Mouse (Mus musculus) CH12.LX (cell line): ENCODE results near the gene Dennd1a. TPM values are rescaled to one million over a fixed set of nuclear protein-coding genes. Genes with fewer than 3 reads are reported as not detected.

Experiments
- DNase-seq: peaks from one replicate; pipeline ENCODE4 v3.0.0-alpha.2; 2013; ENCODE audit errors: extremely low read depth
- H3K27ac ChIP-seq: 2 replicates; pipeline ENCODE4 v1.5.1; 2012; ENCODE audit warnings: low read depth, mild to moderate bottlenecking, control low read depth, moderate library complexity; ENCODE audit not compliant: insufficient read depth
- H3K27me3 ChIP-seq: replicated peaks from 2 replicates; pipeline ENCODE3; 2012; ENCODE audit warnings: inconsistent platforms
- H3K36me3 ChIP-seq, 2 experiments: replicated peaks in 1 of 2; 2 replicates each; pipeline versions ENCODE3 to v1.6.1; 2012; ENCODE audit warnings: inconsistent platforms in 1 of 2, low read length in 1 of 2, mild to moderate bottlenecking in 1 of 2, mixed read lengths in 1 of 2, moderate library complexity in 1 of 2; ENCODE audit not compliant: control insufficient read depth in 1 of 2, insufficient read depth in 1 of 2
- H3K4me1 ChIP-seq, 2 experiments: 2 replicates each; pipeline ENCODE4 v1.6.1; 2012; ENCODE audit warnings: inconsistent platforms in 1 of 2, moderate library complexity in 1 of 2; ENCODE audit not compliant: insufficient read depth in 2 of 2, control insufficient read depth in 1 of 2
- H3K4me2 ChIP-seq: 2 replicates; pipeline ENCODE4 v1.6.1; 2012; ENCODE audit warnings: low read depth, mild to moderate bottlenecking, control low read depth; ENCODE audit not compliant: poor library complexity, insufficient read depth, severe bottlenecking
- H3K4me3 ChIP-seq, 3 experiments: fragments of 150-350 bp in 1 of 3; sonication (generic) in 1 of 3; replicated peaks in 1 of 3; 2 replicates each; pipeline versions ENCODE3 to v1.5.1; 2011 to 2012; ENCODE audit warnings: low read depth in 2 of 3, low read length in 2 of 3, mild to moderate bottlenecking in 2 of 3, moderate library complexity in 2 of 3, control low read depth in 1 of 3, improper control_type of control experiment in 1 of 3, inconsistent platforms in 1 of 3, mixed read lengths in 1 of 3; ENCODE audit not compliant: poor library complexity in 1 of 3
- H3K79me2 ChIP-seq: replicated peaks from 2 replicates; pipeline ENCODE4 v1.6.1; 2012; ENCODE audit warnings: mild to moderate bottlenecking, moderate library complexity; ENCODE audit not compliant: control insufficient read depth, poor library complexity, insufficient read depth, severe bottlenecking; ENCODE audit errors: extremely low read depth
- H3K9ac ChIP-seq: 2 replicates; pipeline ENCODE4 v1.6.1; 2012; ENCODE audit warnings: low read depth, mild to moderate bottlenecking, control low read depth, moderate library complexity; ENCODE audit not compliant: insufficient read depth
- H3K9me3 ChIP-seq: replicated peaks from 2 replicates; pipeline ENCODE3; 2012; ENCODE audit warnings: low read length, inconsistent platforms, mixed read lengths
- BHLHE40 ChIP-seq: IDR thresholded peaks from 2 replicates; pipeline ENCODE4 v1.6.1; 2011; ENCODE audit warnings: mild to moderate bottlenecking, low read depth, low read length, improper control_type of control experiment
- ELF1 ChIP-seq: IDR thresholded peaks from 2 replicates; pipeline ENCODE4 v1.6.1; 2014; ENCODE audit warnings: low read depth, mild to moderate bottlenecking, inconsistent platforms, low read length, improper control_type of control experiment
- EP300 ChIP-seq: IDR thresholded peaks from 2 replicates; pipeline ENCODE4 v1.6.1; 2011; ENCODE audit warnings: low read length, improper control_type of control experiment
- IRF4 ChIP-seq: IDR thresholded peaks from 2 replicates; pipeline ENCODE4 v1.6.1; 2014; ENCODE audit warnings: low read depth, mild to moderate bottlenecking, inconsistent platforms, low read length, improper control_type of control experiment
- JUND ChIP-seq: conservative IDR thresholded peaks from 2 replicates; pipeline ENCODE4 v1.6.1; 2011; ENCODE audit warnings: low read depth, low read length, improper control_type of control experiment
- MEF2A ChIP-seq: IDR thresholded peaks from 2 replicates; pipeline ENCODE4 v1.6.1; 2014; ENCODE audit warnings: low read depth, mild to moderate bottlenecking, inconsistent platforms, low read length, improper control_type of control experiment, borderline replicate concordance
- MYC ChIP-seq: IDR thresholded peaks from 2 replicates; pipeline ENCODE4 v1.6.1; 2011; ENCODE audit warnings: low read depth, mild to moderate bottlenecking, improper control_type of control experiment, low read length
- NELFE ChIP-seq: IDR thresholded peaks from 2 replicates; pipeline ENCODE4 v1.6.1; 2011; ENCODE audit warnings: low read depth, low read length, improper control_type of control experiment
- PAX5 ChIP-seq: IDR thresholded peaks from 2 replicates; pipeline ENCODE4 v1.6.1; 2012; ENCODE audit warnings: low read length, inconsistent platforms, mixed read lengths
- POLR2A ChIP-seq: IDR thresholded peaks from 2 replicates; pipeline ENCODE4 v1.6.1; 2011; ENCODE audit warnings: low read depth, mild to moderate bottlenecking, improper control_type of control experiment, low read length
- RCOR1 ChIP-seq: conservative IDR thresholded peaks from 2 replicates; pipeline ENCODE4 v1.6.1; 2012; ENCODE audit warnings: low read depth, mild to moderate bottlenecking, inconsistent platforms, low read length, improper control_type of control experiment
- USF1 ChIP-seq: IDR thresholded peaks from 2 replicates; pipeline ENCODE4 v1.6.1; 2014; ENCODE audit warnings: low read depth, mild to moderate bottlenecking, inconsistent platforms, low read length, improper control_type of control experiment
- USF2 ChIP-seq: conservative IDR thresholded peaks from 2 replicates; pipeline ENCODE4 v1.6.1; 2011; ENCODE audit warnings: low read depth, low read length, improper control_type of control experiment
- ZMIZ1 ChIP-seq: IDR thresholded peaks from 2 replicates; pipeline ENCODE4 v1.6.1; 2012; ENCODE audit warnings: low read depth, mild to moderate bottlenecking, inconsistent platforms, low read length, improper control_type of control experiment
- dilution Hi-C: fragments of 300-500 bp; cut with MboI; formaldehyde crosslinking; loops from 2 replicates; pipeline ENCODE4 v1.14.3; 2020; ENCODE audit warnings: low sequenced_read_pairs; ENCODE audit not compliant: extremely low pct_unique_long_range_greater_than_20kb, extremely low pct_ligation_motif_present
- in situ Hi-C: fragments of 300-500 bp; cut with MboI; formaldehyde crosslinking; loops from 3 replicates; pipeline ENCODE4 v1.14.3; 2019; ENCODE audit warnings: low sequenced_read_pairs, low pct_ligation_motif_present, low pct_unique_long_range_greater_than_20kb, mixed read lengths
- polyA plus RNA-seq: library from polyadenylated mRNA; unstranded; fragments of >175 nt; gene quantifications from 2 replicates; pipeline ENCODE4 v1.2.1, GENCODE M21; 2012; ENCODE audit warnings: low read depth; ENCODE audit not compliant: insufficient read length
- total RNA-seq, 2 experiments: library from RNA; depleted of rRNA; stranded (reverse); fragments of 300-350 nt in 1 of 2; fragments of >200 nt in 1 of 2; gene quantifications; 2 replicates each; pipeline ENCODE4 v1.2.3; 2012 to 2014

Gene Dennd1a
- total and polyA plus RNA-seq, 3 experiments = 2.7 to 7.3 (median 4.3) TPM

GRCm38 (mm10) chr2:37776611-37777411 lies 510.4 kb downstream of the Dennd1a start:
- Histone ChIP-seq H3K36me3 (no peaks in the 10 kb centered on the region), H3K4me1 (peaks cover 15 to 25% of the 10 kb centered on the region in 2 experiments), H3K4me3 (no peak overlapping the region), H3K27ac (no peak overlapping the region), H3K9ac (no peak overlapping the region), H3K4me2 (no peak overlapping the region), H3K79me2 (no peaks in the 10 kb centered on the region), H3K9me3 (no peaks in the 10 kb centered on the region), H3K27me3 (no peaks in the 10 kb centered on the region)
- in situ Hi-C loops (loop anchor here (10.0 kb wide), 2 partner anchors 272 to 402 kb away; no protein-coding TSS in a partner anchor), dilution Hi-C loops (no loop called here)
- no peak for DNase-seq
- TF ChIP-seq RCOR1 (no peak), USF1 (no peak), POLR2A (no peak), MEF2A (no peak)

- peaks cover 14 to 26% of the 10 kb centered on the region in 2 experiments for H3K4me1 ChIP-seq
- H3K9ac ChIP-seq = no peak within 1 kb of the TSS
- no peaks in the 10 kb centered on the region for H3K27me3 ChIP-seq
- dilution Hi-C loops (no loop called here), in situ Hi-C loops (loop anchor here (10.0 kb wide), 2 partner anchors 271 to 401 kb away; no protein-coding TSS in a partner anchor)
- H3K27ac ChIP-seq = no peak within 1 kb of the TSS
- no peaks in the 10 kb centered on the region for H3K9me3 ChIP-seq
- H3K4me2 ChIP-seq = no peak within 1 kb of the TSS
- TF ChIP-seq USF1 = no peak
- TF ChIP-seq BHLHE40 = no peak
- no peak for TF ChIP-seq IRF4
- TF ChIP-seq NELFE = no peak
- TF ChIP-seq MYC = no peak
- no peak for TF ChIP-seq PAX5
- no peak for TF ChIP-seq EP300
- no peak for TF ChIP-seq ELF1
- TF ChIP-seq JUND = no peak
- TF ChIP-seq ZMIZ1 = no peak
- TF ChIP-seq USF2 = no peak
- H3K36me3 ChIP-seq = no peaks in the 10 kb centered on the region
- H3K4me3 ChIP-seq = no peak within 1 kb of the TSS
- H3K79me2 ChIP-seq = no peaks in the 10 kb centered on the region
- no peak for DNase-seq
These were observed 511.2 kb downstream of the Dennd1a start, which contains the start of gene Crb2 for GRCm38 (mm10) chr2:37776016-37776415. TSS of gene Crb2 (plus strand) at chr2:37776249.
